Mouse (Mus musculus) embryonic fibroblast, embryonic 13.5 days (primary cell): ENCODE results near the gene Nrl. TPM values are rescaled to one million over a fixed set of nuclear protein-coding genes. Genes with fewer than 3 reads are reported as not detected.

Experiments
- H3K27ac ChIP-seq: 2 replicates; pipeline ENCODE4 v1.5.1; 2012; ENCODE audit warnings: low read length, control low read depth, inconsistent platforms; ENCODE audit not compliant: insufficient read depth
- H3K4me1 ChIP-seq: 2 replicates; pipeline ENCODE4 v1.6.1; 2011; ENCODE audit warnings: low read length; ENCODE audit not compliant: control insufficient read depth, insufficient read depth
- H3K4me3 ChIP-seq: 2 replicates; pipeline ENCODE4 v1.5.1; 2011; ENCODE audit warnings: mild to moderate bottlenecking, control low read depth, low read length; ENCODE audit not compliant: insufficient read depth
- CTCF ChIP-seq: IDR thresholded peaks from 2 replicates; pipeline ENCODE4 v1.5.1; 2011; ENCODE audit warnings: mild to moderate bottlenecking, control low read depth, low read length, moderate library complexity, borderline replicate concordance; ENCODE audit not compliant: insufficient read depth
- POLR2A ChIP-seq: IDR thresholded peaks from 2 replicates; pipeline ENCODE4 v1.6.1; 2011; ENCODE audit warnings: low read depth, mild to moderate bottlenecking, control low read depth, low read length, moderate library complexity
- polyA plus RNA-seq: library from polyadenylated mRNA; stranded (reverse); fragments of >200 nt; gene quantifications from 2 replicates; pipeline ENCODE4 v1.2.4, GENCODE M21; 2011; ENCODE audit warnings: low read depth; ENCODE audit not compliant: missing spikeins, insufficient read length

Gene Nrl
- polyA plus RNA-seq, 1 experiment, result not detected

GRCm38 (mm10) chr14:55475654-55476053 lies 49.1 kb downstream of the Nrl start:
- Histone ChIP-seq H3K4me3 (no peak overlapping the region), H3K4me1 (peaks cover 5% of the 10 kb centered on the region), H3K27ac (no peak overlapping the region)
- no peak for TF ChIP-seq CTCF
- TF ChIP-seq POLR2A, result no peak

- Histone ChIP-seq H3K4me1 (no peaks in the 10 kb centered on the region), H3K27ac (no peak overlapping the region), H3K4me3 (no peak overlapping the region)
- TF ChIP-seq POLR2A (no peak), CTCF (no peak)
Measured at GRCm38 (mm10) chr14:55470806-55471205, 54.0 kb downstream of the Nrl start.

DNA sequence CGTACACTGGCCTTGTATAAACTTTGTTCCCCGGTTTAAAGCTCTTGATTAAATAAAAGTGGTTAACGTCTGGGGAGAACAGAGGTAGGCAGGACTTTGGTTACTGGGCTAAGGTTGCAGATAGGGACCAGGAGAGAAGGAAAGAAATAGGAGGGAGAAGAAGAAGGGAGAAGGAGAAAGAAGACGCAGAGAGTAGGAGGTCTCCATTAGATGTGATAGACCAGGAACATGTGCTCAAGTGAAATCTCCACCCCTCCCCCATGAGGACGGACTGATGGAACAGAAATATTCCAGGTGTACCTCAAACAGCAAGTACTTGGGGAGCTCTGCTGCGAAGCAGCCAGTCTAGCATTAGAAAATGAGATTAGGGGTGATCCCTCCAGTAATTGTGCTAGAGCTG lies 55.0 kb downstream of the Nrl start:
- Histone ChIP-seq H3K4me1 (no peaks in the 10 kb centered on the region), H3K27ac (no peak overlapping the region), H3K4me3 (no peak overlapping the region)
- no peak for TF ChIP-seq POLR2A
- no peak for TF ChIP-seq CTCF

- no peak for TF ChIP-seq POLR2A
- TF ChIP-seq CTCF, result no peak
- H3K4me3 ChIP-seq, result no peak overlapping the region
Measured at GRCm38 (mm10) chr14:55469041-55469440, 55.7 kb downstream of the Nrl start.

More at GRCm38 (mm10) chr14:55469041-55469440, 55.7 kb downstream of the Nrl start:
- no peak overlapping the region for H3K27ac ChIP-seq
- no peaks in the 10 kb centered on the region for H3K4me1 ChIP-seq

Other genes starting within 250 kb of the Nrl start
- gene Dhrs4, start 46.2 kb downstream of the Nrl start, polyA plus RNA-seq, result 39.6 and 51.8 TPM in 2 replicates
- 0.77 and 2.9 TPM in 2 replicates for gene Carmil3, start 34.3 kb downstream of the Nrl start, polyA plus RNA-seq
- not detected in 2 replicates for gene Cpne6, start 14.5 kb downstream of the Nrl start, polyA plus RNA-seq
- 120 and 151 TPM in 2 replicates for gene Pck2, start 15.3 kb upstream of the Nrl start, polyA plus RNA-seq
- gene Dcaf11, start 35.0 kb upstream of the Nrl start, polyA plus RNA-seq, result 19.4 and 20.7 TPM in 2 replicates
- not detected in 2 replicates for gene A730061H03Rik, start 35.4 kb upstream of the Nrl start, polyA plus RNA-seq
- gene Fitm1, start 50.6 kb upstream of the Nrl start, polyA plus RNA-seq, result not detected in 2 replicates
- gene Psme1, start 53.1 kb upstream of the Nrl start, polyA plus RNA-seq, result 87.2 and 116 TPM in 2 replicates
- 8.9 and 10.0 TPM in 2 replicates for gene Emc9, start 60.3 kb upstream of the Nrl start, polyA plus RNA-seq
- gene Psme2, start 66.1 kb upstream of the Nrl start, polyA plus RNA-seq, result 169 and 242 TPM in 2 replicates
- 17.0 and 24.7 TPM in 2 replicates for gene Rnf31, start 66.7 kb upstream of the Nrl start, polyA plus RNA-seq
- 24.2 and 33.2 TPM in 2 replicates for gene Irf9, start 78.6 kb upstream of the Nrl start, polyA plus RNA-seq
- gene Rec8, start 93.1 kb upstream of the Nrl start, polyA plus RNA-seq, result 0.65 TPM in 1 of 2 replicates, not detected in the other
- 131 and 143 TPM in 2 replicates for gene Ipo4, start 111.0 kb upstream of the Nrl start, polyA plus RNA-seq
- 13.1 and 22.2 TPM in 2 replicates for gene Gm49378, start 112.9 kb upstream of the Nrl start, polyA plus RNA-seq
- gene Tm9sf1, start 118.8 kb upstream of the Nrl start, polyA plus RNA-seq, result 77.1 and 90.9 TPM in 2 replicates
- gene Tssk4, start 125.2 kb upstream of the Nrl start, polyA plus RNA-seq, result 0.73 and 0.81 TPM in 2 replicates
- gene Mdp1, start 135.5 kb upstream of the Nrl start, polyA plus RNA-seq, result 28.9 and 30.0 TPM in 2 replicates
- gene Gmpr2, start 147.0 kb upstream of the Nrl start, polyA plus RNA-seq, result 33.6 and 34.1 TPM in 2 replicates
- gene Nedd8, start 147.1 kb upstream of the Nrl start, polyA plus RNA-seq, result 287 and 295 TPM in 2 replicates
- 19.7 and 20.8 TPM in 2 replicates for gene Tinf2, start 156.8 kb upstream of the Nrl start, polyA plus RNA-seq
- 0.25 and 0.32 TPM in 2 replicates for gene Tgm1, start 188.9 kb upstream of the Nrl start, polyA plus RNA-seq
- gene Rabggta, start 197.3 kb upstream of the Nrl start, polyA plus RNA-seq, result 11.5 and 16.3 TPM in 2 replicates
- gene Dhrs1, start 220.7 kb upstream of the Nrl start, polyA plus RNA-seq, result 55.1 and 61.6 TPM in 2 replicates
- gene Nop9, start 220.7 kb upstream of the Nrl start, polyA plus RNA-seq, result 36.4 and 37.5 TPM in 2 replicates
- 0.95 TPM in 1 of 2 replicates, not detected in the other for gene Cideb, start 233.5 kb upstream of the Nrl start, polyA plus RNA-seq
- 2.0 TPM in 2 replicates for gene Ltb4r2, start 236.4 kb upstream of the Nrl start, polyA plus RNA-seq
- gene Ltb4r1, start 241.0 kb upstream of the Nrl start, polyA plus RNA-seq, result 0.82 and 1.0 TPM in 2 replicates